Mouse (Mus musculus): ENCODE data around the gene Sun2. TPM values are rescaled to one million over a fixed set of nuclear protein-coding genes. Genes with fewer than 3 reads are reported as not detected.
A peak's percentile ranks its signal among the peaks of the same experiment; 100 is the strongest.

The Sun2 gene
- 5.3 and 5.4 TPM in 2 replicates for polyA plus RNA-seq (2014; fragmentation: Nextera tagmentation; extraction: Ambion mirVana)

DNA sequence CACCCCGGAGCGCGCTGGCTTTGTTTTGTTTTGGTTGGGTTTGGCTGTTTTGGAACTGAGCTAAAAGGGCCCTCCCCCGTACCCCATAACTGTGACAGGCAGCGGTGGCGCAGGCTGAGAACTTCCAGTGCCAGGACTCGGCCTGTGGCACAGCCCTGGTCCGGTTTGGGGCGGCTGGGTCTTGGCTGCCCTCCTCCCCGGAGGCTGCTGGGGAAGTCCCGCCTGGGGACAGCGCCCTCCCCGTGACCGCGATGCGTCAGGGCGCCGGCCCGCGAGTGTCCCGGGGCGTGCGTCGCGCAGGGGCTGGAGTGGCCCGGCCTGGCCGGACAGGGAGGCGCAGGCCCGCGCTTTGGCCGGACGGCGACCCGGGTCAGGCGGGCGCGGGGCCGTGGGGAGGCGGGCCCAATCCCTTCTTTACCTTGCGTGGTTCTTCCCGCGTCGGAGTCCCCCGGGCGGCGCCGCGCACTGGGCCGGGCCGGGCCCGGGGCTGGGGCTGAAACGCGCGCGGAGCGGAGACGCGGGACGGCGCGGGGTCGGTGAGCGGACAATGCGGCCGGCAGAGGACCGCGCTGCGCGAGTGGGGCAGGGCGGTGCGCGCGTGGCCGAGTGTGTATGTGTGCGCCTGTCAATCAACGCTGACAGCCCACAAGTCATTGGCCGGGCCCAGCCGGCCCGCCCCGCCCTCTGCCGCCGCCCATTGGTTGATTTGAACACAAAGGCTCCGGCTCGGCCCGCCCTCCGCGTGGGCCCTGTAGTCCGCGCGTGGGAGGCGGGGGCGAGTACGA, at the start of gene Sun2:
Gene Sun2, minus strand, starts transcription at position 616 of the 785 bp plus-strand sequence.
- peak within 1 kb of the TSS; percentile 51 for H3K4me2 ChIP-seq (ENCODE audit: low read depth, severe bottlenecking)
- DNase-seq (ENCODE audit: low spot score), result peak; percentile 93
- H3K9me3 ChIP-seq (ENCODE audit: control insufficient read depth, low read length), result no peaks in the 10 kb centered on the region
- no peaks in the 10 kb centered on the region for H3K27me3 ChIP-seq (ENCODE audit: control insufficient read depth, insufficient read depth, low read length)
- peaks cover 8% of the 10 kb centered on the region; the same call in 1 of the 2 replicates for H3K4me1 ChIP-seq (ENCODE audit: control insufficient read depth, insufficient read depth, low read length)
- peak; percentile 82 for ATAC-seq (ENCODE audit: insufficient number of reproducible peaks, low FRiP score, low TSS enrichment, low read depth)
- peak within 1 kb of the TSS; percentile 86 for H3K4me3 ChIP-seq (ENCODE audit: low read depth, low read length)
- H3K27ac ChIP-seq (replicated peaks; ENCODE audit: low read depth, low read length), result peak within 1 kb of the TSS; percentile 30; the same call in 1 of the 2 replicates
- under 1% methylated on average over 77 of the region's 93 CpGs for WGBS
- peaks cover 7% of the 10 kb centered on the region for H3K36me3 ChIP-seq (ENCODE audit: control insufficient read depth, insufficient read depth, low read length)
- peak within 1 kb of the TSS; percentile 90 for H3K9ac ChIP-seq (ENCODE audit: low read length)

GRCm38 (mm10) chr15:79791502-79791901, 49.2 kb upstream of the Sun2 start:
- Histone ChIP-seq H3K4me2 (ENCODE audit: low read depth, severe bottlenecking) (no peak overlapping the region), H3K4me1 (ENCODE audit: control insufficient read depth, insufficient read depth, low read length) (no peaks in the 10 kb centered on the region), H3K9me3 (ENCODE audit: control insufficient read depth, low read length) (no peaks in the 10 kb centered on the region), H3K27ac (replicated peaks; ENCODE audit: low read depth, low read length) (no peak overlapping the region), H3K4me3 (ENCODE audit: low read depth, low read length) (no peak overlapping the region), H3K27me3 (ENCODE audit: control insufficient read depth, insufficient read depth, low read length) (no peaks in the 10 kb centered on the region), H3K36me3 (ENCODE audit: control insufficient read depth, insufficient read depth, low read length) (no peaks in the 10 kb centered on the region), H3K9ac (ENCODE audit: low read length) (no peak overlapping the region)
- DNase-seq (ENCODE audit: low spot score), result peak; percentile 87
- WGBS, result 3% methylated on average over 12 of the region's 12 CpGs
- no peak for ATAC-seq (ENCODE audit: insufficient number of reproducible peaks, low FRiP score, low TSS enrichment, low read depth)

DNA sequence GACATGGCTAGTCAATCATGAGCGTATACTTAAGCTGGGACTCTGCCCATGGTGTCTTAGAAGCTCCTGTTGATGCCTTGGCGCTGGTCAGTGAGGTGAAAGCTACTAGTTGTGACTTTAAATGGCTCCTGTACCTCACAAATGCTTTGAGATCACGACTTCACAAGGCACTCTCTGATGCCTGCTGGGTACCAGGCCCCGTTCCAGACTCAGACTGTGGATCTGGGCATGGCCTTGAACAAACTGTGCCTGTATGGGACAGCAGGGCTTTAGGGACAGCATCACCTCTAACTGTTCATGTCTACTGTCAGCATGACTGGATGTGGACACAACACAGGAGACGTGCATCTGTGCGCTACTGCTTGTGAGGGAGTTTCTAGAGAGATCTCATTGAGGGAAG, 48.6 kb upstream of the Sun2 start:
- Histone ChIP-seq H3K9ac (ENCODE audit: low read length) (no peak overlapping the region), H3K4me2 (ENCODE audit: low read depth, severe bottlenecking) (no peak overlapping the region), H3K36me3 (ENCODE audit: control insufficient read depth, insufficient read depth, low read length) (no peaks in the 10 kb centered on the region), H3K4me3 (ENCODE audit: low read depth, low read length) (no peak overlapping the region), H3K9me3 (ENCODE audit: control insufficient read depth, low read length) (no peaks in the 10 kb centered on the region), H3K4me1 (ENCODE audit: control insufficient read depth, insufficient read depth, low read length) (no peaks in the 10 kb centered on the region), H3K27me3 (ENCODE audit: control insufficient read depth, insufficient read depth, low read length) (no peaks in the 10 kb centered on the region), H3K27ac (replicated peaks; ENCODE audit: low read depth, low read length) (no peak overlapping the region)
- 85% methylated on average over 6 of the region's 6 CpGs for WGBS
- no peak for ATAC-seq (ENCODE audit: insufficient number of reproducible peaks, low FRiP score, low TSS enrichment, low read depth)
- no peak for DNase-seq (ENCODE audit: low spot score)

- ATAC-seq (ENCODE audit: insufficient number of reproducible peaks, low FRiP score, low TSS enrichment, low read depth) (no peak), DNase-seq (ENCODE audit: low spot score) (no peak)
- Histone ChIP-seq H3K27me3 (ENCODE audit: control insufficient read depth, insufficient read depth, low read length) (no peaks in the 10 kb centered on the region), H3K27ac (replicated peaks; ENCODE audit: low read depth, low read length) (no peak overlapping the region), H3K9ac (ENCODE audit: low read length) (no peak overlapping the region), H3K9me3 (ENCODE audit: control insufficient read depth, low read length) (no peaks in the 10 kb centered on the region), H3K4me1 (ENCODE audit: control insufficient read depth, insufficient read depth, low read length) (no peaks in the 10 kb centered on the region), H3K36me3 (ENCODE audit: control insufficient read depth, insufficient read depth, low read length) (no peaks in the 10 kb centered on the region), H3K4me3 (ENCODE audit: low read depth, low read length) (no peak overlapping the region), H3K4me2 (ENCODE audit: low read depth, severe bottlenecking) (no peak overlapping the region)
- 42% methylated on average over 8 of the region's 8 CpGs for WGBS
Measured at GRCm38 (mm10) chr15:79790111-79790510, 47.8 kb upstream of the Sun2 start.

DNA sequence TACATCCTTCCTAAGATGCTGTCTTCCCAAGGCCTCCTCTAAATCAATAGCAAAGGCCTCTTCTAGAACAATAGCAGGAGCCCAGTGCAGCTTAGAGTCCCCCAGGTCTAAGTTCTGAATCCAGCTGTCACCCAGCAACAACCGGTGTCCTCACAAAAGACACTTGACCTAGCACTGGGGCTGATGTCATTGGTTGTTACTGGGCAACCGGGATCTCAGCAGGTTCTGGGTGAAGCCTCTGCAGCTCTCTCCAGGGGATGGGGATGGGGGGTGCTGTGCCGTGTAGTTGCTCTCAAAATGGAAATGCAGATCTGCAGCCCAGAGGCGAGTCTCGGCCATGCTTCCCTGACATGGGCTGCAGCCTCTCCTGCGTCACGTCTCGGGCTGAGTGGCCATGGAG, 45.5 kb upstream of the Sun2 start:
- ATAC-seq (ENCODE audit: insufficient number of reproducible peaks, low FRiP score, low TSS enrichment, low read depth) (no peak), DNase-seq (ENCODE audit: low spot score) (no peak)
- Histone ChIP-seq H3K9ac (ENCODE audit: low read length) (no peak overlapping the region), H3K4me3 (ENCODE audit: low read depth, low read length) (no peak overlapping the region), H3K27ac (replicated peaks; ENCODE audit: low read depth, low read length) (no peak overlapping the region), H3K4me1 (ENCODE audit: control insufficient read depth, insufficient read depth, low read length) (no peaks in the 10 kb centered on the region), H3K36me3 (ENCODE audit: control insufficient read depth, insufficient read depth, low read length) (no peaks in the 10 kb centered on the region), H3K9me3 (ENCODE audit: control insufficient read depth, low read length) (no peaks in the 10 kb centered on the region), H3K27me3 (ENCODE audit: control insufficient read depth, insufficient read depth, low read length) (no peaks in the 10 kb centered on the region), H3K4me2 (ENCODE audit: low read depth, severe bottlenecking) (no peak overlapping the region)
- 70% methylated on average over 8 of the region's 8 CpGs for WGBS

- no peak for ATAC-seq (ENCODE audit: insufficient number of reproducible peaks, low FRiP score, low TSS enrichment, low read depth)
Measured at GRCm38 (mm10) chr15:79785056-79785455, 42.7 kb upstream of the Sun2 start.

GRCm38 (mm10) chr15:79777749-79778148, 35.4 kb upstream of the Sun2 start, which contains the start of gene Dnal4:
TSS of gene Dnal4 (minus strand) at chr15:79777849.
- Histone ChIP-seq H3K27me3 (ENCODE audit: control insufficient read depth, insufficient read depth, low read length) (no peaks in the 10 kb centered on the region), H3K27ac (replicated peaks; ENCODE audit: low read depth, low read length) (no peak within 1 kb of the TSS), H3K4me1 (ENCODE audit: control insufficient read depth, insufficient read depth, low read length) (peaks cover 5% of the 10 kb centered on the region; the same call in 1 of the 2 replicates), H3K4me3 (ENCODE audit: low read depth, low read length) (no peak within 1 kb of the TSS), H3K36me3 (ENCODE audit: control insufficient read depth, insufficient read depth, low read length) (no peaks in the 10 kb centered on the region), H3K9me3 (ENCODE audit: control insufficient read depth, low read length) (no peaks in the 10 kb centered on the region), H3K4me2 (ENCODE audit: low read depth, severe bottlenecking) (no peak within 1 kb of the TSS), H3K9ac (ENCODE audit: low read length) (no peak within 1 kb of the TSS)
- ATAC-seq (ENCODE audit: insufficient number of reproducible peaks, low FRiP score, low TSS enrichment, low read depth) (no peak), DNase-seq (ENCODE audit: low spot score) (no peak)

More at GRCm38 (mm10) chr15:79785056-79785455, 42.7 kb upstream of the Sun2 start:
- Histone ChIP-seq H3K4me3 (ENCODE audit: low read depth, low read length) (no peak overlapping the region), H3K4me1 (ENCODE audit: control insufficient read depth, insufficient read depth, low read length) (no peaks in the 10 kb centered on the region), H3K9ac (ENCODE audit: low read length) (no peak overlapping the region), H3K9me3 (ENCODE audit: control insufficient read depth, low read length) (no peaks in the 10 kb centered on the region), H3K27ac (replicated peaks; ENCODE audit: low read depth, low read length) (no peak overlapping the region), H3K36me3 (ENCODE audit: control insufficient read depth, insufficient read depth, low read length) (no peaks in the 10 kb centered on the region), H3K27me3 (ENCODE audit: control insufficient read depth, insufficient read depth, low read length) (no peaks in the 10 kb centered on the region), H3K4me2 (ENCODE audit: low read depth, severe bottlenecking) (no peak overlapping the region)
- DNase-seq (ENCODE audit: low spot score), result no peak
- WGBS, result 76% methylated on average over 1 of the region's 1 CpGs

- Histone ChIP-seq H3K9me3 (ENCODE audit: control insufficient read depth, low read length) (no peaks in the 10 kb centered on the region), H3K36me3 (ENCODE audit: control insufficient read depth, insufficient read depth, low read length) (no peaks in the 10 kb centered on the region), H3K4me2 (ENCODE audit: low read depth, severe bottlenecking) (no peak overlapping the region), H3K4me1 (ENCODE audit: control insufficient read depth, insufficient read depth, low read length) (peaks cover 5% of the 10 kb centered on the region; the same call in 1 of the 2 replicates), H3K27me3 (ENCODE audit: control insufficient read depth, insufficient read depth, low read length) (no peaks in the 10 kb centered on the region), H3K27ac (replicated peaks; ENCODE audit: low read depth, low read length) (no peak overlapping the region), H3K9ac (ENCODE audit: low read length) (no peak overlapping the region), H3K4me3 (ENCODE audit: low read depth, low read length) (no peak overlapping the region)
- WGBS, result 63% methylated on average over 7 of the region's 7 CpGs
- DNase-seq (ENCODE audit: low spot score) (no peak), ATAC-seq (ENCODE audit: insufficient number of reproducible peaks, low FRiP score, low TSS enrichment, low read depth) (no peak)
Measured at GRCm38 (mm10) chr15:79775662-79776061, 33.3 kb upstream of the Sun2 start.

All from limb, embryonic 11.5 days (tissue).